Mouse (Mus musculus): Measurements from ENCODE around the gene Gm11111. TPM values are rescaled to one million over a fixed set of nuclear protein-coding genes. Genes with fewer than 3 reads are reported as not detected.
A peak's percentile ranks its signal among the peaks of the same experiment; 100 is the strongest.

The Gm11111 gene
- polyA plus RNA-seq (2015; fragmentation: Nextera tagmentation; extraction: Ambion mirVana), result not detected in 2 replicates

GRCm38 (mm10) chr5:98552395-98552794 is at the start of gene Gm11111:
TSS of gene Gm11111 (plus strand) at chr5:98552695.
- Histone ChIP-seq H3K27me3 (no peaks in the 10 kb centered on the region), H3K4me1 (replicated peaks) (no peaks in the 10 kb centered on the region), H3K4me3 (replicated peaks) (no peak within 1 kb of the TSS), H3K36me3 (no peaks in the 10 kb centered on the region), H3K27ac (no peak within 1 kb of the TSS), H3K9ac (replicated peaks) (no peak within 1 kb of the TSS), H3K9me3 (no peaks in the 10 kb centered on the region), H3K4me2 (replicated peaks) (no peak within 1 kb of the TSS)
- ATAC-seq, result no peak

DNA sequence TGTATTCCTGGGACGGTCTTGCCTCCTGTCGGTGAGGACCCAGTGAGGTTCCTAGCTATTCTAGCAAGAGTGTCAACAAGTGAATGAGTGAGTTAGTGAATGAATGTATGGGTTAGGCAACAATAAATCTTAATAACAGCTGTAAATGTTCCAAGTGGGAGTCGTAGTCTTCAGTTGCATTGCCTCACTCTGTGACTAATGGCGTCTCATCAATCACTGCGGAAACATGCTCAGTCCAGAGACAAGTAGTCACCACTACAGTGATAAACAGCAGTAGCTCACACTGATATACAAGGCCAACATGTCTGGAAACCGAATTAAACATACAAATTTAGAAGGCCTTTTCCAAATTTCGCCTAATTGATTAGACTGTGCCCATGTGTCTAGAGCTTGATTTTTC is 36.3 kb upstream of the Gm11111 start:
- H3K27ac ChIP-seq, result no peak overlapping the region
- no peaks in the 10 kb centered on the region for H3K4me1 ChIP-seq (replicated peaks)
- H3K4me2 ChIP-seq (replicated peaks), result no peak overlapping the region
- no peak overlapping the region for H3K9ac ChIP-seq (replicated peaks)
- H3K27me3 ChIP-seq, result no peaks in the 10 kb centered on the region
- no peaks in the 10 kb centered on the region for H3K9me3 ChIP-seq
- 89% methylated on average over 7 of the region's 7 CpGs for WGBS
- ATAC-seq, result no peak
- H3K4me3 ChIP-seq (replicated peaks), result no peak overlapping the region
- no peaks in the 10 kb centered on the region for H3K36me3 ChIP-seq

DNA sequence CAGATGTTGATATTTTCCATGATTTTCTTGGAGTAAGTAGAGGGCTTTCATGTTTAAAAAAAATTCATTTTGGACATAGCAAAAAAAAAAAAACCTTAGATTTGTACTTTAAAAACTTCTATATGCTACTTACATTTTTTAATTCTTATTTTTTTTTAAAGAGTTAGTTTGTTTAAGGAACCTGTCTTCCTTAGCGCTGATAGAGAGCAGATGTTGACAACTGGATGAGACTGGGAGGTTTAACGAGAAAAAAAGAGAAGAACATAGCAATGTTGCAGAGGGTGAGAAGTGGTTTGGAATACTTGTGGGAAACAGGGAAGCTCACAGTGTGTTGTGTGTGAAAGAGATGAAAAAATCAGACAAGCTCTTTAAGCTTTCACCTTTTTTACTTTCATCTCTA is 32.4 kb upstream of the Gm11111 start:
- H3K4me1 ChIP-seq (replicated peaks), result no peaks in the 10 kb centered on the region
- no peaks in the 10 kb centered on the region for H3K9me3 ChIP-seq
- H3K27me3 ChIP-seq, result no peaks in the 10 kb centered on the region
- no peak overlapping the region for H3K27ac ChIP-seq
- 91% methylated on average over 2 of the region's 2 CpGs for WGBS
- no peak overlapping the region for H3K9ac ChIP-seq (replicated peaks)
- H3K4me3 ChIP-seq (replicated peaks), result no peak overlapping the region
- no peak overlapping the region for H3K4me2 ChIP-seq (replicated peaks)
- ATAC-seq, result no peak
- no peaks in the 10 kb centered on the region for H3K36me3 ChIP-seq

DNA sequence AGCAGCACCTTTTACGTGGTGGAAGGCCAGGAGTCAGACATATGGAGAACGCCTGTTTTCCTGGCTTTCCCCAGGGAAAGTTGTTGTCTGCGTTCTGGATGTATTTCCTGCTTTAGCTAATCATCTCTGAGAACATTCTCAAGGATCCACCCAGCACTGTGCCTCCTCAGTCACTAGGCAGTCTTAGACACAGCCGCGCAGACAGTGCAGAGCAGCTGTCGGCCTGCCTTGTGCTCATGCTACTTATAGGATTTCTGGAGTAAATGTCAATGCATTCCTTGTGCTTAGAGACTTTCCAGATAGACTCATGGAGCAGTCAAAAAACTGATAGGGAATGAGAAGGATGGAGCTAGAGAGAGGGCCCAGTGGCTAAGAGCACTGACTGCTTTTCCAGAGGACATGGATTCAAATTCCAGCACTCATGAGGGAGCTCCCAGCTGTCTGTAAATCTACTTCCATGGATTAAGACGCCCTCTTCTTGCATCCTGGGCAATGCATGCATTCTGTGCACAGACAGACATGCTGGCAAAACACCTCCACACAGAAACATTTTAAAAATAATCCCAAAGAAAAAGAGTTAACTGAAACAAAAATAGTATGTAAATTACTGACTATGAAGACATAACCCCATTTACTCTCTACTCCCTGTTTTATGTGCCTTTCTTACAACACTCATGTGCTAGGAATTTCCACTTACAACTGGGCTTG is 30.1 kb upstream of the Gm11111 start:
- Histone ChIP-seq H3K4me1 (replicated peaks) (no peaks in the 10 kb centered on the region), H3K27ac (no peak overlapping the region), H3K36me3 (no peaks in the 10 kb centered on the region), H3K4me2 (replicated peaks) (no peak overlapping the region), H3K9ac (replicated peaks) (no peak overlapping the region), H3K9me3 (no peaks in the 10 kb centered on the region), H3K27me3 (no peaks in the 10 kb centered on the region), H3K4me3 (replicated peaks) (no peak overlapping the region)
- 95% methylated on average over 7 of the region's 7 CpGs for WGBS
- ATAC-seq, result no peak

DNA sequence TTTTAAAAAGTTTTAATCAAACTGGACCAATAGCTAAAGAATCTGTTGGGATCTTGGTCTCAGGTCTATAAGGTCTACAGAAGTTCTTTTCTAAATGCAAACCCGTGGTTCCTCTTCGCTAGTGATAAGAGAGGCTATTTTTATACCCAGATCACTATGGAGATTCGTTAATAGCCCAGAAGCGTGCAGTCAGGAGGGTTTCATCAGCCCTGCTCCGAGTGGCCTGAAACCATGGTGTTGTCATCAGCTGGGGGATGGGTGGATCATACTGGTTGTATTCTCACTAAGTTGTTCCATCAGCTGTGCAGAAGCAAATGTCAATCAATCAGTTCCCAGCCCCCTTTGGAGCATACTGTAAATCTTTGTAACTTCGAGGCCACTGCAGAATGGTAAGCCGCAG is 29.4 kb upstream of the Gm11111 start:
- H3K4me3 ChIP-seq (replicated peaks), result no peak overlapping the region
- H3K4me1 ChIP-seq (replicated peaks), result no peaks in the 10 kb centered on the region
- no peak overlapping the region for H3K9ac ChIP-seq (replicated peaks)
- no peaks in the 10 kb centered on the region for H3K36me3 ChIP-seq
- no peaks in the 10 kb centered on the region for H3K27me3 ChIP-seq
- WGBS, result 87% methylated on average over 7 of the region's 7 CpGs
- no peaks in the 10 kb centered on the region for H3K9me3 ChIP-seq
- ATAC-seq, result no peak
- H3K4me2 ChIP-seq (replicated peaks), result no peak overlapping the region
- no peak overlapping the region for H3K27ac ChIP-seq

DNA sequence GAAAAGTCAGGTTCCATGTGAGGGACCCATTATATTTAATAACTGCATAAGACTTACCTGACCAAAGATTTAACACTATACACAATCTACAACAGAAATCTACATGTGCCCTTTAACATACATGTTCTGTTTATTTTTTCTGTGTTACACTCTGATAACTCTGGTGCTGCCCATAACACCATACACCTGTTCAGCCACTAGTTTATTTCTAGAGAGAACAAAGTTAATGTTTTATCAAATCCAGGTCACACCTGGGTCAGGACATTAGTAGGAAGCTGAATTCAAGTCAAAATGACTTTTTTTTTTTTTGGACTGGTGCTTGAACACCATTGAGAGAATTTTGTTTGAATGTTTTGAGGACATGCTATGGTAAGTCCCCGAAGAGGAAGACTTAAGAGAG is 28.7 kb upstream of the Gm11111 start:
- Histone ChIP-seq H3K4me1 (replicated peaks) (no peaks in the 10 kb centered on the region), H3K27me3 (no peaks in the 10 kb centered on the region), H3K36me3 (no peaks in the 10 kb centered on the region), H3K4me2 (replicated peaks) (no peak overlapping the region), H3K4me3 (replicated peaks) (no peak overlapping the region), H3K9ac (replicated peaks) (no peak overlapping the region), H3K27ac (no peak overlapping the region), H3K9me3 (no peaks in the 10 kb centered on the region)
- no peak for ATAC-seq
- WGBS, result 70% methylated on average over 1 of the region's 1 CpGs

- no peaks in the 10 kb centered on the region for H3K27me3 ChIP-seq
- H3K4me3 ChIP-seq (replicated peaks), result no peak overlapping the region
- no peaks in the 10 kb centered on the region for H3K9me3 ChIP-seq
- ATAC-seq, result no peak
- no peaks in the 10 kb centered on the region for H3K4me1 ChIP-seq (replicated peaks)
- 83% methylated on average over 1 of the region's 1 CpGs for WGBS
- no peak overlapping the region for H3K27ac ChIP-seq
- H3K36me3 ChIP-seq, result no peaks in the 10 kb centered on the region
- no peak overlapping the region for H3K9ac ChIP-seq (replicated peaks)
- no peak overlapping the region for H3K4me2 ChIP-seq (replicated peaks)
Observed at GRCm38 (mm10) chr5:98541333-98541732, 11.2 kb upstream of the Gm11111 start.

DNA sequence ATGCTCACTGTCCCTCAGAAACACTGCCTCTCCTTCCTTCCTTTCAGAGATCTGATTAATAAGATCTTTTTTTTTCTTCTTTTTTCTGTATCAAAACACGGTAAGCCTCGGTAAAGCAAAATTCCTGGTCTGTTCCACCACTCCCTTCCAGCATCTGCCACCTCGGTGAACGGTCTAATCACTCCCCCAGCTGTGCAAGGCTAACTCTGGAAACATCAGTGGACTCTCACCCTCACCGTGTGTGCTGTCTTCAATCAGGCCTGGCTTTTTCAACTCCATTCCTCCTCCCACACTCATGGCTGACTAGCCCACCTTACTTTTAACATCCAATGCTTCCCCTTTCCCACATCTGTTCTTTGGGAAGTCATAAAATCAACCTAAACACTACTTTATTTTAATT is 2.2 kb upstream of the Gm11111 start:
- 67% methylated on average over 5 of the region's 5 CpGs for WGBS
- Histone ChIP-seq H3K9me3 (no peaks in the 10 kb centered on the region), H3K4me2 (replicated peaks) (no peak overlapping the region), H3K4me3 (replicated peaks) (no peak overlapping the region), H3K4me1 (replicated peaks) (no peaks in the 10 kb centered on the region), H3K27me3 (no peaks in the 10 kb centered on the region), H3K36me3 (no peaks in the 10 kb centered on the region), H3K9ac (replicated peaks) (no peak overlapping the region), H3K27ac (no peak overlapping the region)
- ATAC-seq, result no peak

DNA sequence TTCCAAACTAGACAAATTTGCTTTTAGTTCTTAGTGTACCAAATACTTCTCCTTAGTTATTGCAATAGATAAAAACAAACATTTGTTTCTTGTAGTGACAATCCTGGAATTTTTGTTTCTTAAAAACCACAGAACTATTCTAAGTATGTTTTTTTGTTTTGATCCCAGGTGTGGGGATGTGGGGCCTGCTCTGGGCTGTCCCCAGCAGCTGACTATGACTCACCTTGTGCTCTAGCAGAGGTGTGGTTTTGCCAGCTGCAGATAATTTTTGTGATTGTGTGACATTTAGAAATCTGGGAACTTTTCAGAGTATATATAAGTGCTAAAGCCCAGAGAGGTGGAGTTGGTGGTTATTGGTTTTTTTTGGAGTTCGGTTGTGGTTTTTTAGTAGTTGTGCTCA is 1.6 kb upstream of the Gm11111 start:
- WGBS, result 90% methylated on average over 1 of the region's 1 CpGs
- no peak overlapping the region for H3K4me2 ChIP-seq (replicated peaks)
- no peak overlapping the region for H3K4me3 ChIP-seq (replicated peaks)
- no peaks in the 10 kb centered on the region for H3K4me1 ChIP-seq (replicated peaks)
- H3K9ac ChIP-seq (replicated peaks), result no peak overlapping the region
- no peaks in the 10 kb centered on the region for H3K36me3 ChIP-seq
- no peaks in the 10 kb centered on the region for H3K9me3 ChIP-seq
- no peaks in the 10 kb centered on the region for H3K27me3 ChIP-seq
- no peak for ATAC-seq
- H3K27ac ChIP-seq, result no peak overlapping the region

- no peak overlapping the region for H3K4me3 ChIP-seq (replicated peaks)
- H3K27ac ChIP-seq, result no peak overlapping the region
- H3K9me3 ChIP-seq, result no peaks in the 10 kb centered on the region
- H3K27me3 ChIP-seq, result no peaks in the 10 kb centered on the region
- no peaks in the 10 kb centered on the region for H3K4me1 ChIP-seq (replicated peaks)
- no peaks in the 10 kb centered on the region for H3K36me3 ChIP-seq
- WGBS, result 63% methylated on average over 7 of the region's 7 CpGs
- H3K9ac ChIP-seq (replicated peaks), result no peak overlapping the region
- ATAC-seq, result no peak
- no peak overlapping the region for H3K4me2 ChIP-seq (replicated peaks)
Observed at GRCm38 (mm10) chr5:98552811-98553601, 511 bp downstream of the Gm11111 start.

DNA sequence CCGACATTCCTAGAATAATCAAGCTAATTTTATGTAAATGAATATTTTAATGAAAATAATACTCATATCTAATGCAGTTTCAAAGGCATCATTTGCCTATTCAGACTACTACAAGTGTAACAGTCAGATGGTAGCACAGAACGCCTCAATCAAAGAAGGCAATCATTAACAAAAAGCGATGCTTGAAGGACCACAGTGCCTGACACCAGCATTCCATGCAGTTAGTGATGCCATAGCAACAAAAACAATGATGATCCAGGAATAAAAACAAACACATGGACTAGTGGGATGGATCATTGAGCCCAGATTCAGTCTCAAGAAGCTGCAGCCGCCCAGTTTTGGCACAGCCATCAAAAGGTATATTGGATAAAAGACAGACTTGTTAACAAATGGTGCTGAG is 8.8 kb downstream of the Gm11111 start:
- Histone ChIP-seq H3K4me3 (replicated peaks) (no peak overlapping the region), H3K27me3 (no peaks in the 10 kb centered on the region), H3K4me2 (replicated peaks) (no peak overlapping the region), H3K9ac (replicated peaks) (no peak overlapping the region), H3K9me3 (no peaks in the 10 kb centered on the region), H3K36me3 (no peaks in the 10 kb centered on the region), H3K4me1 (replicated peaks) (peaks cover 7% of the 10 kb centered on the region), H3K27ac (no peak overlapping the region)
- ATAC-seq, result peak; percentile 30; the same call in 1 of the 2 replicates
- 28% methylated on average over 4 of the region's 4 CpGs for WGBS

- H3K4me2 ChIP-seq (replicated peaks), result no peak overlapping the region
- no peak overlapping the region for H3K4me3 ChIP-seq (replicated peaks)
- H3K9me3 ChIP-seq, result no peaks in the 10 kb centered on the region
- no peaks in the 10 kb centered on the region for H3K27me3 ChIP-seq
- no peak overlapping the region for H3K9ac ChIP-seq (replicated peaks)
- 94% methylated on average over 9 of the region's 9 CpGs for WGBS
- no peaks in the 10 kb centered on the region for H3K36me3 ChIP-seq
- peaks cover 14% of the 10 kb centered on the region for H3K4me1 ChIP-seq (replicated peaks)
- H3K27ac ChIP-seq, result no peak overlapping the region
- no peak for ATAC-seq
Observed at GRCm38 (mm10) chr5:98562806-98563205, 10.3 kb downstream of the Gm11111 start.

Data from midbrain, embryonic 13.5 days (tissue).